Mouse (Mus musculus): ENCODE results near the gene Erbb2. TPM values are rescaled to one million over a fixed set of nuclear protein-coding genes. Genes with fewer than 3 reads are reported as not detected.

Erbb2 gene
- polyA plus RNA-seq, 1 experiment from 2014 or later, result 23.3 TPM

DNA sequence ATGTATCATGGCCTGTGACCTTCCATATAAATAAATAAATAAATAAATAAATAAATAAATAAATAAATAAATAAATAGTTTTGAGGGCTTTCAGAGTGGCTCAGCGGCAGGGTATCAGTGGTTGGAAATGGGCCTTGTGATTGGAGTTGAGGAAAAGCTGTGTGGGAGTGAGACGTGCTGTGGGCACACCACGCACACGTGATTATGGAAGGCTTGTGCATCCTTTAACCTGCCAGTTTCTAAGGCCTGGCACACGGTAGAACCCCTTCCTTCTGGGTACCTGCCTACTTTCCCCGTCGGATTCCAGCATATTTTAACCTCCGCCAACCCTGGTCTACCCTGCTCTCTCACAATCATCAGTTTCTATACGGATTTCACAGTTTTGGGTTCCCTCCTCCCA, 44.7 kb downstream of the Erbb2 start:
- no peak for DNase-seq (ENCODE audit: low spot score)
- Histone ChIP-seq H3K9me3 (no peaks in the 10 kb centered on the region), H3K36me3 (0 out of 2 replicates have a peak, but pooled peaks cover 8% of the 10 kb centered on the region), H3K4me3 (peak overlapping the region; percentile 63), H3K27me3 (ENCODE audit: insufficient read depth, poor library complexity, severe bottlenecking) (peaks cover 53% of the 10 kb centered on the region), H3K4me1 (replicated peaks) (peaks cover 22% of the 10 kb centered on the region), H3K27ac (peak overlapping the region; percentile 83)
- WGBS, result 28% methylated on average over 9 of the region's 9 CpGs

DNA sequence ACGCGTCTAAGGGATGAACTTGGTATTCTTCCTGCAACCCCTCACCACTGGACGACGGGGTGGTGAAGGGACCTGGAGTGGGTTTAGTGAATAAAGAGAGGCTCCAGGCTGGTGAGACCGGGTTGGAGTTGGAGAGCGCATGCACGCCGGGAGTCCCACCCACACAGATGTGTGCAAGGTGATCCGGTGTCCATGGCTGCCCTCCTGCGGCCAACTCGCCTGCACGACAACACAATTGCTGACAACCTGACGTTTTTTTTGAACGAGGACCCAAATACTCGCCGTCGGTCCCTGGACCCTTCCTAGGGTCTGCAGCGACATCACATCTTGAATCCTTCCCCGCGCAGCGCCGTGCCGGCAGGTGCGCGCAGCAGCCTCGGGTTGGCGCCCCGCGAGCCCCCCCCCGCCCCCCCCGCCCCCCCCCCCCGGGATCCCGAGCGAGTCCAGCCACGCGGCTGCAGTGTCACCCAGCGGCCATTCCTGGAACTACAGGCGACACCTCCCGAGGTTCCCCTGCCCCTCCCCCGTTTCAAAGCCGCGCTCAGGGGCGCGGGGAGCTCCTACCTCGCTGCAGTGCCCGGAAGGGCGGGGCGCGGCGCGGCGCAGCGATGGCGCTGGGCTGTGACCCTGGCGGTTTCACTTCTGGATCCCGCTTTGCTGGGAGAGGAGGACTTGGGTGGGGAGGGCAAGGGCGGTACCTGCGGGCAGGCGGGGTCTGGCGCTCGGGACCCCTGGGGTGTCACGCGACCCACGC, 45.3 kb downstream of the Erbb2 start:
- Histone ChIP-seq H3K4me3 (peak overlapping the region; percentile 63), H3K27me3 (ENCODE audit: insufficient read depth, poor library complexity, severe bottlenecking) (peaks cover 58% of the 10 kb centered on the region), H3K4me1 (replicated peaks) (peaks cover 22% of the 10 kb centered on the region), H3K27ac (peak overlapping the region; percentile 83), H3K36me3 (0 out of 2 replicates have a peak, but pooled peaks cover 8% of the 10 kb centered on the region), H3K9me3 (no peaks in the 10 kb centered on the region)
- peak; percentile 86 for DNase-seq (ENCODE audit: low spot score)
- 1% methylated on average over 63 of the region's 64 CpGs for WGBS

DNA sequence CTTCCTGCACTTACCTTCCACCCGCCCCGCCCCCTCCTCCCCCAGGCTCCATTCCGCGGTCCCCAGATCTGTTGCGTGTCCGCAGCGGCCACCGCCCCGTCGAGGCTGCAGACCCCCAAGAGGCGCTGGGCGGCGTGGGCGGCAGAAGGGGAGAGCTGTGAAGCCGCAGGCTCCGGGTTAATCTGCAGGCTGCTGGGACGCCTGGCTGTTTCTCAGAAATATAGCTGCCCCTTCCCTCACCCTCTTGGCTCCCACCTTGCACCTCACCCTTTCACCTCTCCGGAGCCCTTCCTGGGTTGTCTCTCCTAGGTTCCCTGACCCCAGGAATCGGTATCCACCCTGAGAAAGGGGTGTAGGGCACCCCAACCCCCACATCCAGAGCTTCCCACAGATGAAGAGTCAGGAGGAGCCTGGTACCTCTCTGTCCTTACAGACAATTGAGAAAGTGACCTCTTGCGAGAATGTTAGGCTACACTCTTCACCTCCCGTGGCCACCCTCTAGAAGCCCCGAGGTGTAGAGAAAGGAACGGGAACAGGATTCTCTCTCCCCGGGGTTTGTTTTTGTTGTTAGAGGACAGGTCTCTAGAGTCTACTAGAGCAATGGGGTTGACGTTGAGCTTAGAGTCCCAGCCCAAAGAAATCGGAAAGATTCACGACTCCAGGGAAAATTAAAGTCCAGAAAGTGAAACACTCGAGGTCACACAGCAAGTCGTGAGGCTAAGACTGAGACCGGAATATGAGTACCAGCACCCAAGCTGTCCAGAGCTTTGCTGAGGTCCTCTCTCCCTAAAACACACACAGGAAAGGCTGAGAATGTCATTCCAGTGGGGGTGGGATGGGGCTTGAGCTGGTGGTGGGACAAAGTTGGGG, 46.1 kb downstream of the Erbb2 start:
- Histone ChIP-seq H3K27me3 (ENCODE audit: insufficient read depth, poor library complexity, severe bottlenecking) (peaks cover 58% of the 10 kb centered on the region), H3K36me3 (0 out of 2 replicates have a peak, but pooled peaks cover 8% of the 10 kb centered on the region), H3K9me3 (no peaks in the 10 kb centered on the region), H3K4me3 (peak overlapping the region; percentile 63), H3K4me1 (replicated peaks) (peaks cover 22% of the 10 kb centered on the region), H3K27ac (peak overlapping the region; percentile 83)
- DNase-seq (ENCODE audit: low spot score), result peak; percentile 23
- 3% methylated on average over 30 of the region's 30 CpGs for WGBS

DNA sequence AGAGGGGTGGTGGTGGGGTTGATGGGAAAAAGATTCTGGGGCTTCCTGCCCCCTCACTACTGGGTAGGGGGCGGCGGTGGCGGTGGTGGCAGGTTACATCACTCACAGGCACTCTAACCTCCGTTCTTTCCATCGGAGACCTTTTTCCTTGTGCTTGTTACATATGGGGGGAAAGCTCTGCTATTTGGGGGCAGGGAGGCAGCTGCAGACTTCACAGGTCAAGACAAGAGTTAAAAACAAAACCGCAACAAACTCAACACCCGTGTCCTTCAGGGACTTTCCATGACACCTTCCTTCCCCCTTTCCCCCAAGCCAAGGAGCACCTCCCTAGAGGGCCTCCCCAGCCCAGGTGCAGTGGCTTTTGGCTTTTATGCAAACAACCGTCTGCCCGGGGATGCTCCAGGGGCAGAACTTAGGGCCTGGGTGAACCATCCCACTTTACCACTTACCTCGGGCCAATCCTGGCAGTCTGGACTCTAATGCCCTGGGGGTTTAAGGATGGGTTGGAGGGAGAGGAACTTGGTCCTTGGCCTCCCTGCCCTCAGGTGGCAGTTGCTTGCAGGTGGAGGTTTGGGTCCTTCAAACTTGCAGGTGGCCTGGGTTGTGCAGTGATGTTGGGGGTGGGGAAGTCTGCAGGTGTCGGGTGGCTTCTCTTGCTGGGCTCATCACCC, 46.9 kb downstream of the Erbb2 start:
- Histone ChIP-seq H3K4me1 (replicated peaks) (peaks cover 22% of the 10 kb centered on the region), H3K9me3 (no peaks in the 10 kb centered on the region), H3K27ac (no peak overlapping the region), H3K4me3 (no peak overlapping the region), H3K36me3 (0 out of 2 replicates have a peak, but pooled peaks cover 8% of the 10 kb centered on the region), H3K27me3 (ENCODE audit: insufficient read depth, poor library complexity, severe bottlenecking) (peaks cover 58% of the 10 kb centered on the region)
- no peak for DNase-seq (ENCODE audit: low spot score)
- 16% methylated on average over 11 of the region's 11 CpGs for WGBS

DNA sequence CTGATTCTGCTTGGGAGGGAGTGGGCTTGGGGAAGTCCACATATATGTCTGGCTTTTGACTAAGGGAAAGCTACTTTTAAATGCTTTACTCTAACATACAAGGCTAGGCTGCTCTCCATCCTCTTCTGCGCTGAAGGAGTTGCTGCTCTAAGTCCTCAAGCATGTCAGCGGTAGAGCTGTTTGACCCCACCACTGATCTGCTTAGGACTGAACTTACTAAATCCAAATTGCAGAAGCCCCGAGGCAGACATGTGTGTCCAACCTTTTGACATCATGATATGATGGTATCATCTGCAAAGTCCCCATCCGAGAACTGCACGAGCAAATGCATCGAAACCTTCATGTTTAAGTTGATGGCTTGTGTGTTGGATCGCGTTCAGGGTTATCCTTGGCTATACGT, 47.6 kb downstream of the Erbb2 start:
- H3K36me3 ChIP-seq, result 0 out of 2 replicates have a peak, but pooled peaks cover 1% of the 10 kb centered on the region
- peaks cover 22% of the 10 kb centered on the region for H3K4me1 ChIP-seq (replicated peaks)
- H3K9me3 ChIP-seq, result no peaks in the 10 kb centered on the region
- H3K4me3 ChIP-seq, result no peak overlapping the region
- H3K27ac ChIP-seq, result no peak overlapping the region
- peaks cover 58% of the 10 kb centered on the region for H3K27me3 ChIP-seq (ENCODE audit: insufficient read depth, poor library complexity, severe bottlenecking)
- 82% methylated on average over 9 of the region's 9 CpGs for WGBS
- DNase-seq (ENCODE audit: low spot score), result no peak

DNA sequence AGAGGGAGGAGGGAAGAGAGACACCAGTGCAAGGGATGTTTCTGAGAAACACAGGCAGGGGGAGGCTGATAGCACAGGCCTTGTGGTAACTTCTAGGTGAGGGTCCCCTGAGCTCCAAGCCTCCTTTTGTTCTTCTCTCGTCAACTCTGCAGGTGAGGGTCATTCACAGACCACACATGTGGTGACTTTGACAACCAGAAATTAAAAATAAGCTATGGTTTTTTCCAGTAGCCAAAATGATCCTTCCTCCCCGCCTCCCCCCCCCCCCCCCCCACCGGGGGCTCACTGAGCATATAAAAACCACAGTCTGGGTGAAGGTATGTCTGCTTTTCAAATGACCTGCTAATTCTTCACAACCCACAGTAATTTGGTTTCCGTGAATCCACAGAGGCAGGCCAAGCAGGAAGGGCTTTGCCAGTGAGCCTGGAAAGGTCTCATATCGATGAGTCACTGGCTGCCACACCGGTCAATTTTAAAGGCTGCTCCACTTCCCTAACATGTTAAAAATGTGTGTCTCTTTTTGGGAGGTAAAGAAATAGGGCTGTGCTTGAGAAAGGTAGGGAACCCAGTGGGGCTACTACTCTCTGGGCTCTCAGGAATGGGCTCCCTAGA, 48.9 kb downstream of the Erbb2 start:
- H3K9me3 ChIP-seq, result no peaks in the 10 kb centered on the region
- peaks cover 51% of the 10 kb centered on the region for H3K27me3 ChIP-seq (ENCODE audit: insufficient read depth, poor library complexity, severe bottlenecking)
- H3K4me3 ChIP-seq, result no peak overlapping the region
- 51% methylated on average over 6 of the region's 6 CpGs for WGBS
- no peak for DNase-seq (ENCODE audit: low spot score)
- H3K4me1 ChIP-seq (replicated peaks), result peaks cover 22% of the 10 kb centered on the region
- H3K27ac ChIP-seq, result no peak overlapping the region
- no peaks in the 10 kb centered on the region for H3K36me3 ChIP-seq

DNA sequence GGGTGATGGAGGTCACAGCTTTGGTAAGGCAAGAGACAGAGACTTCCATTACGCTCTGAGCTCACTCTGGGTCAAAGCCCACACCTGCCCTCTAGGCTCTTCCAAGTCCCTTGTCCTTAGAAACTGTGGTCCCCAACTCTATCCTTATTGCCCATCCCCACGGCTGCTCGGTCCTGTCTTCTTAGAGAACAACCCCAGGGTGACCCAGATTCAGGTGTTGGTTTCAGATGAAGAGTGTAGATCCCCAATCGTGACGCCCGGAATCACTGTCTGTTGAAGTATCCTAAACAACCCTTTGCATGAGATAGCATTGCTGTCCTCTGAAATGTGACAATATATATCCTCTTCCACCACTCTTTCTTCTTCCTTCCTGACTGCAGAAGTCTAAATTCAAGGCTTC, 50.0 kb downstream of the Erbb2 start:
- Histone ChIP-seq H3K36me3 (no peaks in the 10 kb centered on the region), H3K27ac (no peak overlapping the region), H3K4me1 (replicated peaks) (peaks cover 18% of the 10 kb centered on the region), H3K4me3 (no peak overlapping the region), H3K9me3 (no peaks in the 10 kb centered on the region), H3K27me3 (ENCODE audit: insufficient read depth, poor library complexity, severe bottlenecking) (peaks cover 50% of the 10 kb centered on the region)
- WGBS, result 90% methylated on average over 6 of the region's 6 CpGs
- no peak for DNase-seq (ENCODE audit: low spot score)

DNA sequence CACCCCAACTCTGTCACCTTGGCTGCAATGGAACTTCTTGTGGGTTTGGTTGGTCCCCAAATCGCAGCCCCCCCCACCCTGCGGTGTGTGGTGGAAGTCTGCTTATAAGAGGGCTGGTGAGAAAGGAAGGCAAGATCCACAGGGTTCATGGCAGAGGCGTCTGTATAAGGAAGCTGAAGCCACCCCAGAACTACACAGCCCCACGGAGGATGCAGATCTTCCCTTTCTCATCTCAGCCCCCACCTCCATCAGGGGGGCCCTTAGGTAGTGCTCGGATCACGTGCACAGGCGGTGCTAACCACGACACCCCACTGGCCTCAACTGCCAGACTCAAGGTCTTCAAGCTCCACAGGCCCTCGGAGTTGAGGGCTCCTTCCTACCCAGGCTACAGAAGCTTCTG, 51.6 kb downstream of the Erbb2 start:
- H3K36me3 ChIP-seq, result no peaks in the 10 kb centered on the region
- no peak overlapping the region for H3K27ac ChIP-seq
- H3K4me3 ChIP-seq, result no peak overlapping the region
- H3K4me1 ChIP-seq (replicated peaks), result 0 out of 2 replicates have a peak, but pooled peaks cover 2% of the 10 kb centered on the region
- peaks cover 38% of the 10 kb centered on the region for H3K27me3 ChIP-seq (ENCODE audit: insufficient read depth, poor library complexity, severe bottlenecking)
- no peak for DNase-seq (ENCODE audit: low spot score)
- no peaks in the 10 kb centered on the region for H3K9me3 ChIP-seq
- 87% methylated on average over 9 of the region's 9 CpGs for WGBS

DNA sequence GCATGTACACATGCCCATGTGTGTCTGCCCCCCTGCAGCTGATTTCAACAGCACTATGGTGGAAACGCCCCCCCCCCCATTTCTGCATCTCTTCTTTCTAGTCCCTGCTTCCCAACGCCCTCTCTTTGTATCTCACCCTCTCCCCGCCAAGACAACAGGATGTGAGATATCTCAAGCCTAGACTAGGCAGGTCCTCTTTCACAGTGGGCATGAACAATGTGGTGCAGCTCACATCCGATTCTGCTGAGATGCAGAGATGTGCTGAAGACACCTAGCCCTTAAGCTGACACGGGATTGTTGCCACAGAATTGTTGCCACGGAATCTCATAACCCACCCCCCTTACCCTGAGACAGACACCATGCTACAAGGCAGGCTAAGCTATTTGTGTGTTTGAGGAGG, 52.2 kb downstream of the Erbb2 start:
- Histone ChIP-seq H3K4me1 (replicated peaks) (no peaks in the 10 kb centered on the region), H3K27ac (no peak overlapping the region), H3K27me3 (ENCODE audit: insufficient read depth, poor library complexity, severe bottlenecking) (peaks cover 32% of the 10 kb centered on the region), H3K36me3 (no peaks in the 10 kb centered on the region), H3K9me3 (no peaks in the 10 kb centered on the region), H3K4me3 (no peak overlapping the region)
- DNase-seq (ENCODE audit: low spot score), result no peak
- WGBS, result 82% methylated on average over 6 of the region's 6 CpGs

DNA sequence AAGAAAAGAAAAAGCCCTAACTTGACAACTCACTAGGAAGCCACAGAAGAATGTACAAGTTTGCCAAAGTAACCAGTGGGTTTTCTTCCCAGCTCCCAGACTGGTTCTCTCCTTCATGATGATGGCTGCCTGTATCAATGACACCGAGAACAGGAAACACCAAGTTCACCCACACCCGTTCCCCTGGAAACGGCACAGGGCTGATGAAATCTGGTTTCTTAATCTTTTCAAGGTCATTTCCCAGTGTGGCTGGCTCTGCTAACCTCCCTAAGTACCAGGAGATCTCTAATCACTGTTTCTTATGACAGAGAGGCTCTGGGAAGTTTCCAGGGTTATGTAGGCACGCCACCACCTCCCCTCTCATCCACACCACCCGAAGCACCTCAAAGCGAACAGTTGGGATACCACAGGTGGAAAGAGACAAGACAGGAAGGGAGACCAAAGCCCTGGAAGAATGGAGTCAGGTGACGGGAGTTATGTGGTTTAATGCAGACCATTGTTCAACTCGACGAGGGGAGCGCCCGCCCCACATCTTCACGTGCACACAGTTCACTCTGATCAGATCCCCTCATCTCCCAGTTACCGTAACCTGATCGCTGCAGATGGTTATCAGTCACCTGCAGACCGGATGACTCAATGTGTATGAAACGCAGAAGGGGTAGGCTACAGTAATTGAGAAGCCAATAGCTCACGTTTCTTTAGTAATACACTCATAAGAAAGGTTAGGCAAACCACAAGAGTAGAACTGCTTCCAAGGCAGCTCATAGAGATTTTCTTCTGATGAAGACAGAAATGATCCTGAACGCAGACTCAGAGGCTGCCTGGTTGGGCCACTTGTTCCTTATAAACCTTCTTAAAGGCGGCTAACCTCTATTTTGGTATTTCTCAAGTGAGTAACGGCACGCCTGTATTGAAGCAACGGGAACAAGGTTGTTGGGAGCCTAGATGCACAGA, 57.8 kb downstream of the Erbb2 start:
- no peak overlapping the region for H3K27ac ChIP-seq
- no peak for DNase-seq (ENCODE audit: low spot score)
- no peak overlapping the region for H3K4me3 ChIP-seq
- H3K27me3 ChIP-seq (ENCODE audit: insufficient read depth, poor library complexity, severe bottlenecking), result peaks cover 19% of the 10 kb centered on the region; the same call in 1 of the 2 replicates
- H3K36me3 ChIP-seq, result no peaks in the 10 kb centered on the region
- H3K9me3 ChIP-seq, result no peaks in the 10 kb centered on the region
- 82% methylated on average over 22 of the region's 22 CpGs for WGBS
- peaks cover 22% of the 10 kb centered on the region for H3K4me1 ChIP-seq (replicated peaks)

DNA sequence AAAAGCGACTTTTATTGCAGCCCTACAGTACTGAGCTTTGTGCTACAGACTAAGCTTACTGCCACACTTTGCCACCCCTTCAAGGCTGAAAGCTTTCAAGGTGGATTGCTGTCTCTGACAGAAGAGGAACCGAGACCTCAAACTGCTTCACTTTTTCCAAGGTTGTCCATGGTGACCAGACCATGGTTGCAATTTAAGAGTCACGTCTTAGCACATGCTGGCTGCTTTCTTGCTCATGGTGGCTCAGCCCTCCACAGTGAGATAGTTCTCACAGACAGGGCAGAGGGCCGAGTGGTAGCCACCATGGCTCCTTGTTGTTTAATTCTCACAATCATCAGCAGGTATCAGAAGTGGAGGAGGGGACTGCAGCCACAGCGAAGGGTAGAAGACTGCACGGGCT, 58.5 kb downstream of the Erbb2 start:
- Histone ChIP-seq H3K36me3 (no peaks in the 10 kb centered on the region), H3K4me3 (no peak overlapping the region), H3K9me3 (no peaks in the 10 kb centered on the region), H3K4me1 (replicated peaks) (peaks cover 22% of the 10 kb centered on the region), H3K27me3 (ENCODE audit: insufficient read depth, poor library complexity, severe bottlenecking) (peaks cover 19% of the 10 kb centered on the region; the same call in 1 of the 2 replicates), H3K27ac (peak overlapping the region; percentile 35; the same call in 1 of the 2 replicates)
- no peak for DNase-seq (ENCODE audit: low spot score)
- WGBS, result 81% methylated on average over 6 of the region's 6 CpGs
